Mouse (Mus musculus) heart, adult 2 months (tissue): ENCODE results near the gene Slc22a26.

Source experiments
- CTCF ChIP-seq: fragments of 200-600 bp; IDR thresholded peaks from 2 replicates; pipeline ENCODE4 v1.8.1; 2022; ENCODE audit warnings: antibody characterized with exemption, mild to moderate bottlenecking, moderate library complexity
- POLR2A ChIP-seq: fragments of 200-500 bp; IDR thresholded peaks from 2 replicates; pipeline ENCODE4 v1.6.1; 2011; ENCODE audit warnings: mild to moderate bottlenecking, low read depth, low read length, control low read depth; ENCODE audit not compliant: insufficient read depth

- TF ChIP-seq CTCF (no peak), POLR2A (no peak)
Observed at GRCm38 (mm10) chr19:7765599-7765998, 36.9 kb downstream of the Slc22a26 start.
